Mouse (Mus musculus): ENCODE results near the gene Agpat1. TPM values are rescaled to one million over a fixed set of nuclear protein-coding genes. Genes with fewer than 3 reads are reported as not detected.

Gene Agpat1
- polyA plus RNA-seq, 1 experiment: 350 TPM

DNA sequence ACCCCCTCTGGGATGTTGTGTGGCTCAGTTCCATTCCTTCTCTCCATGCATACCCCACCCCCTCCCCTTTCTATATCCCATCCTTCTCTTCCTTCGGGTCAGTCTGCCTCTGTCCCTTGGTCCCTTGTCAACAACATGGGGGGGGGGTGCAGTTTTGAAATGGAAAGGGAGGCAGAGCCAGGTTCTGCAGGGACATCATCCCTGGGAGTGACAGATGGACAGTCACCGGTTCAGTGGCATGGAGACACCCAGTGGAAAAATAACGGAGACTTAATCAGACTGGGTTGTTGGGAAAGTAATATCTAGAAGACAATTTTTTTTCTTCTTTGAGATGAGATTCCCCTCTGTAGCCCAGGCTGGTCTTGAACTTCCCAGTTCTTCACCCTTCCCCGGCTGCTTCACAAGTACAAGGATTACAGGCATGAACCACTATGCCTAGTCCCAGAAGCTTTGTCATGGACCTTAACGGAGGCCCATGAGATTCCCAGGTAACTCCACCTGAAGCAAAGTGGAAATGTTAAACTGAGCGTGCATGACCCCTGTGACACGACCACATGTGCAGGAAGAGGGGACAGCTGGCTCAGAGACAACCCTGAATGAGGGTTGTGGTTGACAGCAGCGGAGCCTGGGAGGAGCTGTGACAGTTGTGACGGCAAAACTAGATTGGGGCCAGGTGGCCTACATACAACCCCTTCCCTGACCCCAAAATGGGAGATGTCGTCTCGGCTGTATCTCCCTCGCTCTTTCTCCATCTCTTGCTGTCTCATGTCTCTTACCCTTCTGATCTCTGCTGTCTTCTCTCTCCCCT is 25.9 kb downstream of the Agpat1 start:
- H3K4me1 ChIP-seq (replicated peaks; ENCODE audit: control insufficient read depth, insufficient read depth, low read length): peaks cover 40% of the 10 kb centered on the region
- WGBS: 7% methylated on average over 12 of the region's 12 CpGs
- H3K27ac ChIP-seq (ENCODE audit: control insufficient read depth, insufficient read depth, low read length): peak overlapping the region; percentile 95
- TF ChIP-seq CTCF (IDR thresholded peaks at IDR 0.05; ENCODE audit: borderline replicate concordance, control insufficient read depth, extremely low read depth, insufficient read depth, low read length, poor library complexity): no peak
- peak; percentile 72 for TF ChIP-seq POLR2A (IDR thresholded peaks at IDR 0.05; ENCODE audit: control insufficient read depth, extremely low read depth, insufficient read depth, low read length, poor library complexity)
- H3K27me3 ChIP-seq (ENCODE audit: control insufficient read depth, insufficient read depth, low read length): no peaks in the 10 kb centered on the region
- DNase-seq: peak; percentile 81
- no peaks in the 10 kb centered on the region for H3K36me3 ChIP-seq (ENCODE audit: control insufficient read depth, insufficient read depth, low read length)
- peak overlapping the region; percentile 97 for H3K4me3 ChIP-seq (ENCODE audit: control insufficient read depth, insufficient read depth, low read length)

DNA sequence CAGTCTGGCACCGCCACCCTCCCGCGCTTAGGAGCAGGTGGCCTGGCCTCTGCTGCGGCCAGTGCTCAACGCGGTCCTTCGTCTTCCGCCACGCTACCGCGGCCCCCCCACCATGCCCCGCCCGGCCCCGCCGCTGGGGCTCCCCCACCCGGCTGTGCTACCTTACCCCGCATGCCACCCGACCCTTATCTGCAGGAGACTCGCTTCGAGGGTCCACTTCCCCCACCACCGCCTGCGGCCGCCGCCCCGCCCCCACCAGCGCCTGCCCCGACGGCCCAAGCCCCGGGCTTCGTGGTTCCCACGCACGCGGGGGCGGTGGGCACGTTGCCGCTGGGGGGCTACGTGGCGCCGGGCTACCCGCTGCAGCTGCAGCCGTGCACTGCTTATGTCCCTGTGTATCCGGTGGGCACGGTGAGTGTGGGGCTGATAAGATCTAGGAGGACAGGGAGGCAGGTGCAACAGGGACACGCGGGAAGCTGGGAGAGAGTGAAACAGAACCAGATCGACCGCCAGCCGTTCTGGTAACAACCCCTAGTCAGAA is 26.8 kb downstream of the Agpat1 start:
- H3K4me1 ChIP-seq (replicated peaks; ENCODE audit: control insufficient read depth, insufficient read depth, low read length): peaks cover 40% of the 10 kb centered on the region
- H3K36me3 ChIP-seq (ENCODE audit: control insufficient read depth, insufficient read depth, low read length): no peaks in the 10 kb centered on the region
- peak; percentile 71 for DNase-seq
- peak overlapping the region; percentile 97 for H3K4me3 ChIP-seq (ENCODE audit: control insufficient read depth, insufficient read depth, low read length)
- peak overlapping the region; percentile 95 for H3K27ac ChIP-seq (ENCODE audit: control insufficient read depth, insufficient read depth, low read length)
- TF ChIP-seq CTCF (IDR thresholded peaks at IDR 0.05; ENCODE audit: borderline replicate concordance, control insufficient read depth, extremely low read depth, insufficient read depth, low read length, poor library complexity) (0 out of 2 replicates have a peak, but pooled peaks have one; percentile 32), POLR2A (IDR thresholded peaks at IDR 0.05; ENCODE audit: control insufficient read depth, extremely low read depth, insufficient read depth, low read length, poor library complexity) (peak; percentile 47; the same call in 1 of the 2 replicates)
- H3K27me3 ChIP-seq (ENCODE audit: control insufficient read depth, insufficient read depth, low read length): no peaks in the 10 kb centered on the region
- under 1% methylated on average over 47 of the region's 48 CpGs for WGBS

DNA sequence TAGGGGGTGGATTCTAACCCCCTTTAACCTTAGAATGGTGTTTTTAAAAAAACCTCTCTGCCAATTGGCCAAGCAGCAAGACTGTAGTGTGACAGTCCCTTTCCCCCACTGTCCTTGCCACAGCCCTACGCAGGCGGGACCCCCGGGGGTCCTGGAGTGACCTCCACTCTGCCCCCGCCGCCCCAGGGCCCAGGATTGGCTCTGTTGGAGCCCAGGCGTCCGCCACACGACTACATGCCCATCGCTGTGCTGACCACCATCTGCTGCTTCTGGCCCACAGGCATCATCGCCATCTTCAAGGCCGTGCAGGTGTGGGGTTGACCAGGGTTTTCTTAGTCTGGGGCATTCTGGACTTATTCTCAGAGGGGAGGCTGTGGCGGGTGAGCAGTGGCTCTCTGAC is 27.6 kb downstream of the Agpat1 start:
- H3K27ac ChIP-seq (ENCODE audit: control insufficient read depth, insufficient read depth, low read length): peak overlapping the region; percentile 95
- WGBS: 25% methylated on average over 12 of the region's 12 CpGs
- peaks cover 33% of the 10 kb centered on the region for H3K4me1 ChIP-seq (replicated peaks; ENCODE audit: control insufficient read depth, insufficient read depth, low read length)
- no peak for DNase-seq
- peak overlapping the region; percentile 97 for H3K4me3 ChIP-seq (ENCODE audit: control insufficient read depth, insufficient read depth, low read length)
- H3K36me3 ChIP-seq (ENCODE audit: control insufficient read depth, insufficient read depth, low read length): no peaks in the 10 kb centered on the region
- no peak for TF ChIP-seq POLR2A (IDR thresholded peaks at IDR 0.05; ENCODE audit: control insufficient read depth, extremely low read depth, insufficient read depth, low read length, poor library complexity)
- TF ChIP-seq CTCF (IDR thresholded peaks at IDR 0.05; ENCODE audit: borderline replicate concordance, control insufficient read depth, extremely low read depth, insufficient read depth, low read length, poor library complexity): no peak
- no peaks in the 10 kb centered on the region for H3K27me3 ChIP-seq (ENCODE audit: control insufficient read depth, insufficient read depth, low read length)

DNA sequence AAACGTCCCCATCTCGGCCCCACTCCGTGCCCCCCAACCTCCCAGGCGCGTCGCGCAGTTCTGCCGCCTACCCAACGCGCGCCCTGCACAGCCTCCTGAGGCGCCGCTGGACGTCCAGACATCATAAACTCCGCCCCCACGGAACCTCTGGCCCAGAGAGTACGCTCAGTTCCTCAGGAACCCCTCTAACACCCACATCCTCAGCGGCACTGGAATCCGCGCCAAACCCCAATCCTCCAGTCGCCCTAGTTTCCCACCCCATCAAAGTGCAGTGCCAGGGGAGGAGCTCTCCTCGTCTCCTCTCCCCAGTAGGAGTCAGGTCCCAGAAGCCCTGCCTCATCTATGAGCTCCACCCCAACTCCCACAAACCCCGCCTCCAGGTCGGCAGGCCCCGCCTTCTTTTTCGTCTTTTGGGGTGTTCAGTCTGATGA is 28.2 kb downstream of the Agpat1 start:
- Histone ChIP-seq H3K27me3 (ENCODE audit: control insufficient read depth, insufficient read depth, low read length) (no peaks in the 10 kb centered on the region), H3K4me1 (replicated peaks; ENCODE audit: control insufficient read depth, insufficient read depth, low read length) (peaks cover 30% of the 10 kb centered on the region), H3K27ac (ENCODE audit: control insufficient read depth, insufficient read depth, low read length) (peak overlapping the region; percentile 5; the same call in 1 of the 2 replicates), H3K4me3 (ENCODE audit: control insufficient read depth, insufficient read depth, low read length) (peak overlapping the region; percentile 97), H3K36me3 (ENCODE audit: control insufficient read depth, insufficient read depth, low read length) (no peaks in the 10 kb centered on the region)
- 1% methylated on average over 26 of the region's 26 CpGs for WGBS
- DNase-seq: peak; percentile 88
- TF ChIP-seq CTCF (IDR thresholded peaks at IDR 0.05; ENCODE audit: borderline replicate concordance, control insufficient read depth, extremely low read depth, insufficient read depth, low read length, poor library complexity) (no peak), POLR2A (IDR thresholded peaks at IDR 0.05; ENCODE audit: control insufficient read depth, extremely low read depth, insufficient read depth, low read length, poor library complexity) (peak; percentile 63)

DNA sequence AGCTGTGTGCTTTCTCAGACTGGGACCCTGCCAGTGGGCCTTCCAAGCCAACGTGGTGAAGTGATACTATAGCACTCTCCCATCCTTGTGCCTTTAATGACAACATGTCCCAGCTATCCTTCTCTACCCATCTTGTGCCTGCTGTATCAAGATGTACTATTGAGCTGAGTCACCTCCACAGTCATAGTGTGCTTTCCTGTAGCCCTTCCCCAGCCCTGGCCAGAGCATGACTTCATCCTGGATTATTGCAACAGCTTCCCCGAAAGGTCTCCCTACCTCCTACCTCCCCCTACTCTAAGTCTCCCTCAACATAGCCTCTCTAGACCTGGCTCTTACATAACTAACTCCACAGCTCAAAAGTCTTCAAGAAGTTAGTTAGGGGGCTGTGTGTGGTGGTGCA is 31.6 kb downstream of the Agpat1 start:
- H3K36me3 ChIP-seq (ENCODE audit: control insufficient read depth, insufficient read depth, low read length): no peaks in the 10 kb centered on the region
- no peak overlapping the region for H3K27ac ChIP-seq (ENCODE audit: control insufficient read depth, insufficient read depth, low read length)
- no peak for DNase-seq
- H3K4me3 ChIP-seq (ENCODE audit: control insufficient read depth, insufficient read depth, low read length): no peak overlapping the region
- H3K4me1 ChIP-seq (replicated peaks; ENCODE audit: control insufficient read depth, insufficient read depth, low read length): peaks cover 20% of the 10 kb centered on the region
- TF ChIP-seq CTCF (IDR thresholded peaks at IDR 0.05; ENCODE audit: borderline replicate concordance, control insufficient read depth, extremely low read depth, insufficient read depth, low read length, poor library complexity) (no peak), POLR2A (IDR thresholded peaks at IDR 0.05; ENCODE audit: control insufficient read depth, extremely low read depth, insufficient read depth, low read length, poor library complexity) (no peak)
- 93% methylated on average over 2 of the region's 2 CpGs for WGBS
- H3K27me3 ChIP-seq (ENCODE audit: control insufficient read depth, insufficient read depth, low read length): no peaks in the 10 kb centered on the region

DNA sequence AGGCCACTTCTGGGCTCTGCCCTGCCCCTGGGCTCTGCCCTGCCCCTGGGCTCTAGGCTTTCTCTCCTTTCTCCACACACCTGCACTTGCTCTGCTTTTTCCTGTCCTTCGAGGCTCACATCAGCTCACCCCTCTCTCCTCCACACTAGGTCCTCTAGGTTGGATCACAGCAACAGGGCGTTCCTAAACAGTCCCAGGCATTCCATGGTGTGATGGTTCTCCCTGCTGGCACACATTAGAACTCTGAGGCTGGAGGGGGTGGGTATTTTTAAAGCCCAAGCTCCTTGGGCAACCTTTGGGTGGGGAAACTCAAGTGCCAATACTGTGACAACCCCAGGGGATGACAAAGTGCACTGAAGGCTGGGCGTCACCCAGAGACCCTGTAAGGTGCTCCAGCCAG is 33.4 kb downstream of the Agpat1 start:
- H3K4me1 ChIP-seq (replicated peaks; ENCODE audit: control insufficient read depth, insufficient read depth, low read length): peaks cover 12% of the 10 kb centered on the region; the same call in 1 of the 2 replicates
- H3K27me3 ChIP-seq (ENCODE audit: control insufficient read depth, insufficient read depth, low read length): no peaks in the 10 kb centered on the region
- WGBS: 76% methylated on average over 3 of the region's 3 CpGs
- no peak for DNase-seq
- no peak overlapping the region for H3K4me3 ChIP-seq (ENCODE audit: control insufficient read depth, insufficient read depth, low read length)
- H3K27ac ChIP-seq (ENCODE audit: control insufficient read depth, insufficient read depth, low read length): peak overlapping the region; percentile 15; the same call in 1 of the 2 replicates
- TF ChIP-seq POLR2A (IDR thresholded peaks at IDR 0.05; ENCODE audit: control insufficient read depth, extremely low read depth, insufficient read depth, low read length, poor library complexity): no peak
- no peak for TF ChIP-seq CTCF (IDR thresholded peaks at IDR 0.05; ENCODE audit: borderline replicate concordance, control insufficient read depth, extremely low read depth, insufficient read depth, low read length, poor library complexity)
- no peaks in the 10 kb centered on the region for H3K36me3 ChIP-seq (ENCODE audit: control insufficient read depth, insufficient read depth, low read length)
